Mouse (Mus musculus): Measurements from ENCODE around the gene Camk1d.

DNA sequence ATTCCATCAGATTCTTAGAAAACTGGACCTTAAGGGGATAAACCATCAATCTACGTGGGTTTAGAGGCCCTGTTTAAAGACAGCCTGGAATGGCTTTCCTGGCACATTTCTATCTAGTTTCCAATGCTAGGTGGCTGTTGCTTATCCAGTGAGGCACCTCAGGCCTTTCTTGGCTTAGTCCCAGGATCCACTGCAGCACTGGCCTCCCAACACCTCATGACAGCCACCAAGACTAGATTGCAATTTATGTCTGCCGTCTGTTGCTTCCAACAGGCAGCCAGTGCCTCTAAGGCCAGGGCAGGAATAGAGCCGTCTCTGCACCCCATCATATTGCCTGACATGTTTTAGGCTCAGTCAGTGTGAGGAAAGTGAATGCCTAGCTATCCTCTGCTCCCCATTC lies 389.5 kb downstream of the Camk1d start:
- TF ChIP-seq CTCF (IDR thresholded peaks at IDR 0.05; ENCODE audit: borderline replicate concordance, control insufficient read depth, extremely low read depth, insufficient read depth, low read length, poor library complexity): no peak
- no peak for TF ChIP-seq POLR2A (IDR thresholded peaks at IDR 0.05; ENCODE audit: control insufficient read depth, extremely low read depth, insufficient read depth, low read length, poor library complexity)
